Mouse (Mus musculus) embryonic fibroblast, embryonic 13.5 days (primary cell): Measurements from ENCODE around the gene Apba1. TPM values are rescaled to one million over a fixed set of nuclear protein-coding genes. Genes with fewer than 3 reads are reported as not detected.

Experiments
- H3K27ac ChIP-seq: 2 replicates; pipeline ENCODE4 v1.5.1; 2012; ENCODE audit warnings: low read length, control low read depth, inconsistent platforms; ENCODE audit not compliant: insufficient read depth
- H3K4me1 ChIP-seq: 2 replicates; pipeline ENCODE4 v1.6.1; 2011; ENCODE audit warnings: low read length; ENCODE audit not compliant: control insufficient read depth, insufficient read depth
- H3K4me3 ChIP-seq: 2 replicates; pipeline ENCODE4 v1.5.1; 2011; ENCODE audit warnings: mild to moderate bottlenecking, control low read depth, low read length; ENCODE audit not compliant: insufficient read depth
- CTCF ChIP-seq: IDR thresholded peaks from 2 replicates; pipeline ENCODE4 v1.5.1; 2011; ENCODE audit warnings: mild to moderate bottlenecking, control low read depth, low read length, moderate library complexity, borderline replicate concordance; ENCODE audit not compliant: insufficient read depth
- POLR2A ChIP-seq: IDR thresholded peaks from 2 replicates; pipeline ENCODE4 v1.6.1; 2011; ENCODE audit warnings: low read depth, mild to moderate bottlenecking, control low read depth, low read length, moderate library complexity
- polyA plus RNA-seq: library from polyadenylated mRNA; stranded (reverse); fragments of >200 nt; gene quantifications from 2 replicates; pipeline ENCODE4 v1.2.4, GENCODE M21; 2011; ENCODE audit warnings: low read depth; ENCODE audit not compliant: missing spikeins, insufficient read length

Gene Apba1
- polyA plus RNA-seq, 1 experiment, result 7.5 TPM

GRCm38 (mm10) chr19:23948301-23949000, 189.8 kb downstream of the Apba1 start:
- H3K4me1 ChIP-seq, result no peaks in the 10 kb centered on the region
- no peak overlapping the region for H3K27ac ChIP-seq
- TF ChIP-seq CTCF (no peak), POLR2A (no peak)

GRCm38 (mm10) chr19:23955461-23955860, 196.8 kb downstream of the Apba1 start:
- Histone ChIP-seq H3K4me3 (no peak overlapping the region), H3K27ac (no peak overlapping the region), H3K4me1 (no peaks in the 10 kb centered on the region)
- no peak for TF ChIP-seq CTCF
- TF ChIP-seq POLR2A, result no peak

More at GRCm38 (mm10) chr19:23948301-23949000, 189.8 kb downstream of the Apba1 start:
- no peak overlapping the region for H3K4me3 ChIP-seq

GRCm38 (mm10) chr19:23956299-23956975, 197.8 kb downstream of the Apba1 start:
- no peak overlapping the region for H3K4me3 ChIP-seq
- H3K27ac ChIP-seq, result no peak overlapping the region
- H3K4me1 ChIP-seq, result no peaks in the 10 kb centered on the region
- TF ChIP-seq CTCF, result no peak
- no peak for TF ChIP-seq POLR2A

- Histone ChIP-seq H3K27ac (no peak overlapping the region), H3K4me1 (no peaks in the 10 kb centered on the region), H3K4me3 (no peak overlapping the region)
- TF ChIP-seq POLR2A (no peak), CTCF (no peak)
These were observed 198.9 kb downstream of the Apba1 start for GRCm38 (mm10) chr19:23957563-23957962.

- TF ChIP-seq POLR2A, result no peak
- TF ChIP-seq CTCF, result no peak
- no peaks in the 10 kb centered on the region for H3K4me1 ChIP-seq
- H3K27ac ChIP-seq, result no peak overlapping the region
- H3K4me3 ChIP-seq, result no peak overlapping the region
These were observed 200.2 kb downstream of the Apba1 start for GRCm38 (mm10) chr19:23958925-23959324.

GRCm38 (mm10) chr19:23959870-23960269, 201.2 kb downstream of the Apba1 start:
- Histone ChIP-seq H3K27ac (no peak overlapping the region), H3K4me1 (no peaks in the 10 kb centered on the region), H3K4me3 (no peak overlapping the region)
- no peak for TF ChIP-seq POLR2A
- no peak for TF ChIP-seq CTCF

GRCm38 (mm10) chr19:23960275-23960674, 201.6 kb downstream of the Apba1 start:
- Histone ChIP-seq H3K27ac (no peak overlapping the region), H3K4me1 (no peaks in the 10 kb centered on the region), H3K4me3 (no peak overlapping the region)
- no peak for TF ChIP-seq POLR2A
- no peak for TF ChIP-seq CTCF

GRCm38 (mm10) chr19:23960831-23961447, 202.3 kb downstream of the Apba1 start:
- TF ChIP-seq CTCF, result no peak
- no peak for TF ChIP-seq POLR2A
- Histone ChIP-seq H3K27ac (no peak overlapping the region), H3K4me3 (no peak overlapping the region), H3K4me1 (no peaks in the 10 kb centered on the region)

GRCm38 (mm10) chr19:23961516-23961915, 202.8 kb downstream of the Apba1 start:
- no peaks in the 10 kb centered on the region for H3K4me1 ChIP-seq
- TF ChIP-seq CTCF (peak; percentile 91), POLR2A (no peak)
- H3K27ac ChIP-seq, result no peak overlapping the region
- no peak overlapping the region for H3K4me3 ChIP-seq
